Mouse (Mus musculus) MEL-GATA-1-ER (cell line): ENCODE measurements around the gene Cxcr4.

Experiments used
- DNase-seq: peaks from one replicate; pipeline ENCODE4 v3.0.0-alpha.2; 2012; ENCODE audit warnings: low read depth; ENCODE audit errors: extremely low read depth

Gene Cxcr4

DNA sequence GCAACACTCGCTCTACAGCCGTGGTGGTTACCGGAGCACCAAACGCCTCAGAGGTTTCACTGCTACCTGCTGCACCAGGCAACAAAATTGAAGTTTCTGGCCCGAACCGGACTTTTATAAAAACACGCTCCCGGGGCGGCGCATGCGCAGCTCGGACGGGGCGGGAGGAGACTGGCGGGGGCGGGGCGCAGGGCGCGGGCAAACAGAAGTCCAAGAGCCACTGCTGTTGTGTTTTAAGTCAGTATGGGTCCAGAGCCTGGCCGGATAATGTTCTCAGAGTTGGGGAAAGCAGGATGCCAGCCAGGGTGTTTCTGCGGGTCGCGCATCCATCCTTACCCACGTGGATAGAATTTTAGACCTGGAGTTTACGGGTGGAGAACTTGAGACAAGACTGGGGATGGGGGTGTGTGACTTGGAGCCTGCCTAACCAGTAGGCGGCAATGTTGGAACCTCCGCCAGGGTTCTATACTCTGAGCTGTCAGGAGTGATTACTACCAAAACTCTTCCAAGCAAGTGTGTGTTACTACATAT lies at the start of gene Cxcr4:
Cxcr4 (minus strand) TSS at position 83 of the 531 bp plus-strand sequence.
- peak; percentile 83 for DNase-seq

DNA sequence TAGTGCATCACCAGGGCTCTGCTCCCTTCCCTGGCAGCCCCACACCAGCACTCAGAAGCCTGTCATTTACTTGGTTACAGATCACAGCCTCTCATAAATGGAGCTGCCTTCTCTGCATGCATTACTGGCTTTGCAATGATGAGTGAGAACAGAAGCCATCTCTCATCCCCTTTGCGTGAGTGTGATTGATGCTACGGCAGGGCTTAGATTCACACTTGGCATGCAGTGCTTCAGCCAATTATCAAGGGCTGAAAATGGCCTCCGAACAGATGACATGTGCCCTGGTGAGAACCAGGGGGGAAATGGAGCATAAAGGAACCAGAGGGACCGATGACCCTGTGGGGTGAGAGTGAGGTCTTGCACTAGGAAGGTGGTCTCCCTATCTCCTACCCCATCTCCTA lies 47.6 kb upstream of the Cxcr4 start:
- DNase-seq, result no peak

DNA sequence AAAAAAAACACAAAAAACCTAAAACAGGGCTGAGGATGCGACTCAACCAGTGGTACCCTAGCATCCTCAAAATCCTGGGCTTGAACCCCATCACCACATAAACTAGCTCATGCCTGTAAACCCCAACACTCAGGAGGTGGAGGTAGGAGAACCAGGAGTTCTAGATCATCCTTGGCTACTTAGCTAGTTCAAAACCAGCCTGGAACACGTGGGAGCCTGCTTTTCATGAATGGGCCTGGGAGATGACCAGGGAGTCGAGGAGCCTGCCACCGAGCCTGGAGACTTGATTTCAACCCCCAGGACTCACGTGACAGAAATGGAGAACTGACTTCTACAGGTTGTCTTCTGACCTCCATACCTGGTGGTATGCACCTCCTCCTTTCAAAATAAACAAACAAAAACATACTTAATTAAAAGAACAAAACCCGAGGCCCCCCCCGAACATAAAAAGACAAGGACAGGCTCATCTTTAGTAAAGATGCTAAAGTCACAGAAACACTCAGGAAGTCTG lies 45.2 kb upstream of the Cxcr4 start:
- no peak for DNase-seq

DNA sequence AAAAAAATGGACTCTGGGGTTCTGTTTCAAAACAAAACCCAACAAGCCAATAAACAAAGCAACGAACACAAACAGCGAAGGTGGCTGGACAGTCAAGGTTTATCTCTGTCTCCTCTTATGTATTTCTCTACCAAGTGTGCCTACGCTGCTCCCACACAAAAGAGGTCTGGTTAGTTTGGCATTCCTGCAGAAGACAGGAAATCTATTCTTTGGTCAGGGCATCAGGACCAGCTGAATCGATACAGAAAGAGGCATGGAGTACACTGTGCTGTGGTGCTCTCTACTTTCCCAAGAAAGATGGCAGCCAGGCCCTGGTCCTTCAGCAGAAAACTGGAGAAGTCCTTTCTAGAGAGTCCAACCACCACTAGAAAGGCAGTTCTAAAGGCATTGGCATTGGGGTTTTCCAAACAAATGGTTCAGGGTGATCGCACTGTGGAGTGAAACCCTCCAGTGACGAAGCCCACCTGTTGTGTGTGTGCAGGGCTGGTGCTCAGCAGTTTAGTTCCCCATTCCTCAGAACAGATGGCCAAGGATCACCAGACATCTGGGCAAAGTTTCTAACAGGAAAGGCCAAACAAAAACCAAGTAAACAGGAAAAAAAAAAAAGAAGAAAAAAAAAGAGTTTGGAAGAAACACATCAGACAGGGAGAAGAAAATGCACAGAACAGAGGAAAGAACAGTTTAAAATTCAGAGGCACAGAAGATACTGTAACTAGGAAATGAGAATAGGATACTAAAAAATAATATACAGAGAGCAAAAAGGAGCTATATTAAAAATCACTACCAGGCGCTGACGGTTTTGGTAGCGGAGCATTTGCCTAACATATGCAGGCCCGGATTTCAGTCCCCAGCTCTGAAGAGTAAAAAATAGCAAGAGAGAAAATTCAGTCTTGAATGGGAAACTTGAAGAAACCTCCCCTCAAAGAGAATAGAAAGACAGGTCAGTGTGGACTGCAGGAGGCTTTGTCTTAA lies 44.5 kb upstream of the Cxcr4 start:
- no peak for DNase-seq

DNA sequence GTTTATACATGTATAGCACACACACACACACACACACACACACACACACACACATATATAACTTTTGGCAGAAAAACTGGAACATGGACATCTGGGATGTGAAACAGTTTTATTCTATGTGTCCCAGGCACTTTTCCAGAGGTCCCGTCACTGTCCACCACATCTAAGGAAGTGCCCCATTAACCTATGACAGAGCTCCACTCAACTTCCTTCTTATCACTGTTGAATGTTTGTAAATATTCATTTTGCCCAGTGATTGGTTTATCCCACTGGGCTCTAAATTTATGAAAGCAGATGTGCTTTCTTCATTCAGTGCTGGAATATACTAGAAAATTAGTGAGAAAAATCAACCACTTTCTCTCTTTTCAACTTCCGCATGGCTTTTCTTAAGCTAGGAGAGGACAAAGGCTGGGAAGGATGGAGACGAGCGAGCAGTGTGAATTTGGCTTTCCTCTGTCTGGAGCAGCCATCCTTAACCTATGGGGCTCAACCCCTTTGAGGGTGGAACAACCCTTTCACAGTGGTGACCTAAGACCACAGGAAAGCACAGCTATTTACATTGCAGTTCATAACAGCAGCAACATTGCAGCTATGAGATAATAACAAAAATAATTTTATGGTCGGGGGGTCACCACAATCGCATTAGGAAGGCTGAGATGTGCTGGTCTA lies 41.8 kb upstream of the Cxcr4 start:
- DNase-seq, result no peak

DNA sequence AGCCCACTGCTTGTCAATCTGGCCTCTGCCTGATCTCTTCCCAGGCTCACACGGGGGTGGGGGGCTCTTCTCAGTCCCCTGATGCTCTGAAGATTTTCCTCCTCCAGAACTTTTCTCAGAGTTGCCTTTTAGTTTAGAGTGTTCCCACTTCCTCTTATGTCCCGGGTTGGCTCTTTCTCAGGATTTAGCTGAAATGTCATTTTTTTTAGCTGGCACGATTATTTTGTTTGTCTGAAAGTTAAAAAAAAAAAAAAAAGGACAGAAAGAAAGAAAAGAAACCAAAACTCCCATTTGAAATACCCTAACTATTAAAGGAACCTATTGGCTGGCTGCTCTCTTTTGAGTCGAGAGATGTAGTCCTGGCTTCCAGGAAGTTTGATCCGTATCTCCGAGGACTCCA lies 40.4 kb upstream of the Cxcr4 start:
- DNase-seq, result no peak

DNA sequence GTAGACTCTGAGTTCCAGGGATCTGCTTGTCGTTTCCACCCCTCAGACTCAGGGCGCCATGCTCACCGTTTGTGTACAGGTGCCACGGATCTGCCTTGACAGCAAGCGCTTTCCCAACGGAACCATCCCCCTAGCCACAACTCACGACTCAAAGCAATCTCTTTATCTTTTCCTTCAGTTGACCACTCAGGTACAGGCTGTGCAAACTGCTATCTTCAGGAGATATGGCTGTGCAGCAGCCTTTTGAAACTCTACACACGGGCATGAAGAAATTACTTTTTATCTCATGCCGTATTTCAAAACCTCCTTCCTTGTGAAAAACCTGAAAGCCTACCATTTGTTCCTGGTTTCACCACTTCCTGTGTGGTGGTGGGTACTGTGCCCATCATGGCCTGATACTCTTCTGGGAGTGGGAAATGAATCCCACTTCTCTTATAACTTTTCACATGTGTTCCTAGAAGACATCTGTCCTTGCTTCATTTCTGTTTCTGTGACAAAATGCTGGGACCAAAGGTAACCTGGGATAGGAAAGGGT lies 34.1 kb upstream of the Cxcr4 start:
- no peak for DNase-seq

DNA sequence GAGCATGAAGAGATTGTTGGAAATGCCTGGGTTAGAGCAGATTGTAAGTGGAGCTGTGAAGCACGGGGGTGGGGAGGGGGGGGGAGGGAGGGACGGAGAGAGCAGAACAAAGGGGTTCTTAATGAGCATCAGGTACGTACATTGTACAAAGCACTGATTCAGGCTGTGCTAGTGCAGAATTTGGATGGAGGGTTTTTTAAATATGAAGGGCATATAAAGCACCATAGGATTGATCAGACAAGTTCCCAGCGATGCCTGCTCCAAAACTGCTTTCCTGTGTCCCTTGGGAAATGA lies 31.4 kb upstream of the Cxcr4 start:
- no peak for DNase-seq

DNA sequence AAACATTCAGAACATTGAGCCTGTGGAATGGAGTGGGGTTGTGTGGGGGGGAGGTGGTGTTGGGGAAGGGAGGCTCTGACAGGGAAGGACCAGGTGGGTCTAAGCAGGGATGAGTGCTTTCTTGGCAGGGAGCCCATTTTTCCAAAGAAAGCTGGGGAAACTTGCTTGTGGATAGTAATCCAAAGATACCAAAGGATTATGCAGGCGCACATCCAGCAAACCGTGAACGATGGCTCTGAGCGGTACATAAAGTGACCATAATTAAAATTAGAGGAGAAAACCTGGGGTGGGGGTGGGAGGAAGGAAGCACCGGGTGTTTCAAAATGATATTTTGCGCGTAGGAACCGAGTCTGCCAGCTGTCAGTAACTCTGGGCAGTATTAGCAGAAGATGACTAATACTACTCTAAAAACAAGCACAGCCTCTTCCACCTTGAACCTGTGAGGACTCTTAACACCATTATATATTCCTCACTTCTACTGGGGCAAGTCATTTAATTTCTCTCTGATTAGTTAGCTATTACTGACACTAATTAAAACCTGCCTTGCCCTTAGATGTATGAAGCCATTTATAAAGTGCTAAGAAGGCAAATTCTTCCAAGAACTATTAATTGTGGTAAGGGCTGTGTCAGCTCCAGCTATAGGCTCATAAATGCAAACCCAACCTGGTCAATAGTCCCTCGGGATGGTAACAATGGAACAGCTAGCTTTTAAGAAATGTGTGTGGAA lies 30.9 kb upstream of the Cxcr4 start:
- peak; percentile 36 for DNase-seq

DNA sequence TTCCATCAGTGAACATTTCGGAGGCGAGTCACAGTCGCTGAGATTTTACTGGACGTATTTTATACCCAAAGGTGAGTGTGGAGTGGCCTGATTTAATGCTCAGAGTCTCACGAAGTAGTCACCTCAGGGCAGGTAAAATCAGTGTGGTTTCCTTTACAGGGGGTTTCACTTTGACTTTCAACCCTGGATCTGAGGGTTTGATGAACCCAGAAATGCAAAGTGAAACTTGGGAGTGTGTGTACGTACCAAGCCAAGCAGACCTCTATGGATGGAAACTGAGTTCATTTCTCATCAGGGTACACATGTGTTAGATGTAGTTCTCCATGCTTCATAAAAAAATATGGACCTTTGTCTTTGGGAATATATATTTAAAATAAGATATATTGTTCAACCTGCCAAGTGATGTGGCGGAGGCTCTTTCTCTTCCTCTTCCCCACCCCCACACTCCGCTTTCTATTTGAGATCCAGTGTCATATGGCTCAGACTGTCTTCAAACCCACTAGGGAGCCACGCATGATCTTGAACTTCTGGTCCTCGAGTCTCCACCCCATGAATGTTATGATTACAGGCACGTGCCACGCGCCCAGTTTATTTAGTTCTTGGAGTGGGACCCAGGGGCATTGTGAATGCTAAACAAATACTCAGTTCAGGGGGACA lies 25.7 kb upstream of the Cxcr4 start:
- no peak for DNase-seq

DNA sequence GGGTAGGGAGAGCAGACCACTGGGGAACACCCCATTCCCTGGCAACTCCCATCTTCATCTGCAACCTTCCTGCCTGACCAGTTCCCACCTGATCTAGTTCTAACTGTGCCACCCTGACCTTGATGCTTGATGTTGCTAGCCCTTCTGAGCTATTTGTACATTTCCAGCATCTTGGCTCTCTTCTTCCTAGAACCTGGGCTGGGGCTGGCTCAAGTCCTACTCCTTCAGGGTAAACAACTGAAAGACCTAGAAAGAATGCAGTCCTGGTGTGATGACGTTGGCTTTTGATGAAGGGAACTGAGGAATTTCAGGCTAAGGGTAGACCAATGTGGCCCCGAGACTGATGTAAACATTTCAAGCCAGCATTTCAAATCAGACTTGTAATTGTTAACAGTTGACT lies 24.5 kb upstream of the Cxcr4 start:
- DNase-seq, result no peak

DNA sequence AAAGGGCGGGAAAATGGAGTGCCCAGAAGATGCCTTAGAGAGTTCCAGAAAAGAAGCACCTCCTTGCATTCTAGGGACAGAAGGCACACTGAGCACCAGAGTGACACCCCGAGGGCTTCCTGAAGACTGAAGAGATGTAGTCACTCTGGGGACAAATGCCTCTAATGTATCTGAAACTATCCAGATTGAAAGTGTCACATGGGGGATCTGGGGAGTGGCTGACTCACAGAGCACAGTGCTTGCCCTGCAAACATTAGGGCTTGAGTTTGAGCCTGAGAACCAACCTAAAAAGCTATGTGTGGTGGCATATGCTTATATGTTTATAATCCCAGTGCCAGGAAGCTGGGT lies 23.3 kb upstream of the Cxcr4 start:
- no peak for DNase-seq

DNA sequence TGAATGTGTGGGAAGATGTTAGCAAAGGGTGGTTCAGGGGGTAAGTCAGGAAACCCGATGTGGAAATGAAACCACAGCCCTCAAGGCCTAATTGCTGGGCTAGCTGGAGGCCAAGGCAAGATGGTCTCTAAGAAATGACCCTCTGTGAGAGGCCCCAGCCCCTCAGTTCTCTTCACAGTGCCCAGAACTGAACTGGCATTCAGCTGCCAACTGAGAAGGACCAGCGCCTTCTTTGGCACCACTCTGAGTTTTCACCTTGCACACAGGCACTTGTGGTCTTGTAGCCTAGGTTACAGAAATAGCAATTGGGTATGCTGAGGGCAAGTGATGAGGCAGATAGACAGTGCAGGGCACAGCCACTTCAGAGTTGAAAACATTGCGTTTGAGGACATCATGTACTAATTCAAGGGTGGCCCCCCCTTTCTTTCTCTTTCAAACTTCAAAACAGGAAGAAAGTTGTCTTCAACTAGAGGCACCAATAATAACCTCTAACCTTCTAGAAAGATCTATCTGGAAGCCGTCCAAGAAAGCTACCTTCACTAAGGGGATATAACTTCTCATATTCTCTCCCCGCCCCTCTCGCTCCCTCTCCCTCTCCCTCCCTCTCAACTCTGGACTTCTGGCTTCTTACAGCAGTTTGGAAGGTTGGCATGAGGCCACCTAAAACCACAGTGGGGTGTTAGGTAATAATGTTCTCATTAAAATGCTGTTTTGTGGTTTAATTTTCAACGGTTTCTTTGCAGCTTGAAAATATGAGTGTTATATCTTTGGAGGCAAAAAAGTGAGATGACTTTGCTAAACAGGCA lies 22.8 kb upstream of the Cxcr4 start:
- peak; percentile 93 for DNase-seq

DNA sequence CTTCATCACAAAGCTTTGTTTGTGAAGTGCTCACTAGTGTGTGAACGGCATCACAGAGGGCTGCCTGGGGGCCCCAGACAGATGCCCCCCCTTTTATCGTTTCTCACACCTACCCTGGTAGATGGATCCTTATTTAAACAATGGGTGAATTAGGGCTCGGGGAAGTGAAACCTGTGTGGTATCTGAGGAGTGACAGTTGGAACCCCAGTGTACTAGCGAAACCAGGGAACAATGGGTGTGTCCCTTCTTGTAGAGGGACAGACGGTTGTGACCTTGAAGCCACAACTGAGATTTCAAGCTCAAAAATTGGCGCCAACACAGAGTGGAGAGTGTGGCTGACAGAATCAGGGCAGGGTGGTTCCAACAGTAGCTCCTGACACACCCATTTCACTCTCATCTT lies 16.0 kb upstream of the Cxcr4 start:
- no peak for DNase-seq

DNA sequence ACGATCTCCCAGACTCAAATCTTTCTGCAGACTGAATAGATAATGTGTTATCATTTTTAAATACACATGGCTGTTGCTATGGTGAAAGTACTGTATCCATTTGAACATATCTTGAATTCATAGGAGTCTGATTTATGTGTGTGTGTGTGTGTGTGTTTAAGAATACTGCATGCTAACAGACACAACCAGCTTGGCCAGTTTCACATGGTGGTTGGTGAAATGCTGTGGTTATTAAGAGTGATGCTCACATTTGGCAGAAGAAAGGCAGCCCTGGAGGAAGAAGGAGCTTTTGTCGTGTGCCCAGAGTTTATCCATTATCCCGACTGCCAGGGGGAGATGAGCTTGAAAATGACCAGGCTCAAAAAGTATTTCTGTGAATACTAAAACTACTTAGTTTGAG lies 15.3 kb upstream of the Cxcr4 start:
- no peak for DNase-seq

DNA sequence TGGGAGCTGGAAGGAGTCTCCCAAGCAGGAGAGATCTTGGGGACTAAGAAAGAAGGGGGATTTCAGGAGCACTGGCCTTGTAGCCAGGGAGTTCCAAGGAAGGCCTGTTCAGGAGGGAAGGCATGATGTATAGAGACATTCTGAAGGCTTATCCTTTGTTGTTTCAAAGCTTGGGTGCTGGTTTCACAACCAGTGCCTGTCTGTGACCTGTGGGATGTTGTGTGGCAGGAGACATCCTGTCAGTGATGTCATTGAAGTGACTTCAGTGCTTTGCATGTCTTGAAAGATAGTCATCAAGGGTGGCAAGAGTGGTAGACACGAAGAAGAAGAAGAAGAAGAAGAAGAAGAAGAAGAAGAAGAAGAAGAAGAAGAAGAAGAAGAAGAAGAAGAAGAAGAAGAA lies 13.7 kb upstream of the Cxcr4 start:
- DNase-seq, result no peak

DNA sequence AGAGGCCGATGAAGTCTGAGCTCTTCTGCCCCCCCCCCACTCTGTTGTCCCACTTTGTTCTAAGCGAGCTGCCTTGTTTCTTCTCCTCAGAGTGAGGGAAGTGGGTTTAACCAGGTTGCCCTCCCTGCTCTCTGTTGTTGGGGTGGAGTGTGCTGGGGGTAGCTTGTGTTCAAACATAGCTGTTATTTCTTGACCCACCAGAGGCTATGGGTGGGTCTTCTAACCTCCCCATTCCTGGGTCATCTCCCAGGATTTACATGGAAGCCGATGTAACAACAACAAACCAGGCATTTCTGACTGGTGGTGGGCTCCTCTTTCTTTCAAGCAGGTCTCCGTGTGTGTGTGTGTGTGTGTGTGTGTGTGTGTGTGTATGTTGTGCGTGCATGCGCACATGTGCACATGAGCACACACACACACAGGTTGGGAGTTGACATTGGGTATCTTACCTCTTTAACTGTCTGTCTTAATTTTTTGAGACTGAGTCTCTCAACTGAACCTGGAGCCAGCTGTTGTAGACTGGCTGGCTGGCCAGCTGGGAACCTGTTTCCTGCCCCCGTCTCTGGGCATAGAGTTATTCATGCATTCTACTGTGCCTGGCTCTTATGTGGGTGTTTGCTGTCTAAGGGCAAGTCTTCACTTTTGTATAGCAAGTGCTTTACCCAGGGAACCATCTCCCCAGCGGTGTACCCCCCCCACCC lies 10.7 kb upstream of the Cxcr4 start:
- DNase-seq, result no peak

DNA sequence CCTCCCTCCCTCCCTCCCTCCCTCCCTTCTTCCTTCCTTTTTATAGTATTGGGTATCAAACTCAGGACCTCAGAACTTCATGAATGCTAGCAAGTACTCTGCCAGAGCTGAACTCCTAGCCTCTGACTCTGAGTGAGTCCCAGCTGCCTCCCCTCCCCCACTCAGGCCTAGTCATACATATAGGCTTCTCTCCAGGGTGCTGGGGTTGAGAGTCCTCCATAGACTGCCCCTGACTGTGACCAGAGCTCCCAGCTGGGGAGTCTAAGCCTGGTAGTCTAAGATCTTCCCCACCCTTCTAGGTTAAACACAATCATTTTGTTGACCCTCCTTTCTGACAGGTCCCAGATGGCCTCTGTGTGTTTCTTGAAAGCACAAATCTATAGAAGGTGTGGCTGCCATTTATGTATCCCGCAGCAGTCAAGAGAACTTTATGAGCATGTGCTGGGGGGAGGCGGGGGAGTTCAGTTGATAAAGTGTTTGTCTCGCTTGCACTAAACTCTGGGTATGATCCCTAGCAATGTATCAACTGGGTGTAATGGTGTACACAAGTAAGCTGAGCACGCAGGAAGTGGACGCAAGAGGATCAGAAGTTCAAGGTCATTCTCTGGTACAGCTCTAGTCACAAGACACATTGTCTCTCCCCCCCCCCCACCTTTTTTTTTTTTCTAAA lies 10.1 kb upstream of the Cxcr4 start:
- no peak for DNase-seq

DNA sequence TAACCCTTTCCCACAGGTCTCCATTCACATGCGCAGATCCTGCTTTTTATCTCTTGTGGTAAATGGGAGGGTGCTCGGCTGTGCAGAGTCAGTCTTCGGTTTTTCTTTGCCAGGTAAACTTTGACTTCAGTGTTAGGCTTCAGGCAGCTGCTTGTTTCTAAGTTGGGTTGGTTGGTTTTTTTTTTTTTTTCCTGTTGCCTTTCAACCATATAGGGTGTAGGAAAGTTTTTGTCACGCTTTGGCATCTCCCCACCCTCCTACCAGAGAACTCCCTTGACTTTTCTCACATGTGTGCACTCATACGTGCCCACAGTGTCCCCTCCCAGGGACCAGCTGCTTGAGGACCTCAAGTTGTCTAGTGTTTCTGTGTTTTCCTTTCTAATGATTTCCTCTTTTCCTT lies 9.2 kb upstream of the Cxcr4 start:
- no peak for DNase-seq
